Mouse (Mus musculus): ENCODE measurements at regions not wholly inside any gene's neighbourhood (a gene's known extent, or its start where the extent isn't known, plus 50 kb on each side); places are given as distances from the start of the nearest gene placed in this dataset.

DNA sequence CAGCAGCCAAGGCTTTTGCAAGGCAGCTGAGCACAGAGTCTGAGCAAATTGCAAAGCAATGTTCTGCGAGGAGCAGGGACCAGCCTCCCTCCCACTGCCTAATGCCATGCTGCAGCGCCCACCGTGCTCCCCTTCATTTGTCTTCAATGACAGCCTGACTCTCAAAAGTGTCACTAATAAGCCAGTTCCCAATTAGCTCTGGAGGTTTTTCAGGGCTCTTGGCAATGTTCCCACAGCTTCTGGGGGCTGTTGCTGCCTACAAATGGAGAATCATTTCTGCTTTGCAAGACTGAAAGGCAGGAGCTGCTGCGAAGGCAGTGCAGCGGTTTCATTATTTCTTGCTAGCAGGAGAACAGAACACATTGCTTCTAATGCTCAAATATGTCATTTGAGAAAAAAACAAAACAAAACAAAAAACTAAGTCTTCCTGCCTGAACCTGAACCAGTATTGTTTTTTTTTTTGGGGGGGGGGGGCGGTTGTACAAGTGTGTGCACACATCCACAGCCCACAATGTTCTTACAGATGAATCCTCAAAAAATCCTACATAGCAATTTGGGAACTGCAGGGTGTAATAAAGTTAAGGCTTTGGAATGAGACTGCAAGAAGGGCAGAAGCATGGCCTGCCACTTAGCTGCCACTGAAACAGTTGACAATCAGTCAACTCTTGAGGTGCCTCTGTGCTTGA, 283.5 kb upstream of the Emcn start:
- Histone ChIP-seq H3K27me3 (ENCODE audit: insufficient read depth, low read length) (peaks cover 3% of the 10 kb centered on the region; the same call in 1 of the 2 replicates), H3K9me3 (replicated peaks) (no peaks in the 10 kb centered on the region), H3K36me3 (replicated peaks) (no peaks in the 10 kb centered on the region), H3K4me1 (ENCODE audit: insufficient read depth, low read depth, low read length) (no peaks in the 10 kb centered on the region), H3K4me3 (ENCODE audit: low read depth, low read length) (no peak overlapping the region)
- ATAC-seq (ENCODE audit: extremely low read depth, insufficient number of reproducible peaks, low FRiP score, poor library complexity, severe bottlenecking) (no peak), DNase-seq (ENCODE audit: low spot score) (no peak)
- TF ChIP-seq TAL1 (conservative IDR thresholded peaks at IDR 0.05; ENCODE audit: low read depth, low read length) (no peak), CTCF (IDR thresholded peaks at IDR 0.05; ENCODE audit: low read depth, low read length) (no peak), GATA1 (IDR thresholded peaks at IDR 0.05; ENCODE audit: borderline replicate concordance, low read length) (no peak), GATA2 (IDR thresholded peaks at IDR 0.05; ENCODE audit: borderline replicate concordance, low read depth, low read length) (no peak), POLR2AphosphoS5 (IDR thresholded peaks at IDR 0.05; ENCODE audit: insufficient replicate concordance, low read depth, low read length) (no peak)

DNA sequence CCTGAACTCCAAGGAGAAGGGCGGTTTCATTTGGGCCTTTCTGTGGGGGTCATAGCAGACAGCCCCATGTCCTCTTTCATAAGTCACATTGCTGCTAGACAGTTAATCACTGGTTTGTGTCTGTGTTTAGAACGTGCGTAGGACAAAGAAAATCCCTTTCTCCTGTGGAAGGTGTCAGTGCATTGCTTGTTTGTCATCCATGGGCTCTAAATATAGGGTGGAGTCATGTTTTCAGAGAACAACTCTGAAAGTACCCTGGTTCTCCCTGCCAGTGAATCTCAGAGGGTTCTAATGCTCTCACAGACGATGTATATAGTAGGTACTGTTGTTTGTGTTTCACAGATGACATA, 283.0 kb upstream of the Emcn start:
- DNase-seq (ENCODE audit: low spot score) = no peak

DNA sequence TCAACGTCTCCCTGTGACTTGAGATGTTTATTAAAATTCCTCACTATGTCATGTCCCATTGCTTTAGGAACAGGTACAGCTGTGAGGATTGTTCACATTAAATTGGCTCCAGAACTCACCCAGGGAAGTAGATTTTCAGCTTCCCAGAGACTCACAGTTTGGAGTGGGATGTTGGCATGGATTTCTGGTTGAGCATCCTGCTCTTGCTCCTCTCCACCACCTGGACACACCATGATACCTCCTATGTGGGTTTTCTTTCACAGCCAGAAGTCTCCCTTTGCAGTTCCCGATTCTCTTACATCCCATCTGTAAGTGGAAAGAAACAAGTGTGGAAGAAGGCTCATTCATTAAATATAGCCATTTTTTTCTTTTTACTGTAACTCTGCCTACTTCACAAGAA, 278.8 kb upstream of the Emcn start:
- no peaks in the 10 kb centered on the region for H3K9me3 ChIP-seq (replicated peaks)
- no peaks in the 10 kb centered on the region for H3K4me1 ChIP-seq (ENCODE audit: insufficient read depth, low read depth, low read length)
- H3K4me3 ChIP-seq (ENCODE audit: low read depth, low read length) = no peak overlapping the region
- DNase-seq (ENCODE audit: low spot score) (no peak), ATAC-seq (ENCODE audit: extremely low read depth, insufficient number of reproducible peaks, low FRiP score, poor library complexity, severe bottlenecking) (no peak)
- peaks cover 2% of the 10 kb centered on the region; the same call in 1 of the 2 replicates for H3K27me3 ChIP-seq (ENCODE audit: insufficient read depth, low read length)
- no peak for TF ChIP-seq CTCF (IDR thresholded peaks at IDR 0.05; ENCODE audit: low read depth, low read length)
- no peak for TF ChIP-seq POLR2AphosphoS5 (IDR thresholded peaks at IDR 0.05; ENCODE audit: insufficient replicate concordance, low read depth, low read length)
- no peak for TF ChIP-seq GATA2 (IDR thresholded peaks at IDR 0.05; ENCODE audit: borderline replicate concordance, low read depth, low read length)
- no peak for TF ChIP-seq GATA1 (IDR thresholded peaks at IDR 0.05; ENCODE audit: borderline replicate concordance, low read length)
- TF ChIP-seq TAL1 (conservative IDR thresholded peaks at IDR 0.05; ENCODE audit: low read depth, low read length) = no peak
- no peaks in the 10 kb centered on the region for H3K36me3 ChIP-seq (replicated peaks)

More for the DNA sequence above, 283.0 kb upstream of the Emcn start:
- no peaks in the 10 kb centered on the region for H3K9me3 ChIP-seq (replicated peaks)
- H3K4me1 ChIP-seq (ENCODE audit: insufficient read depth, low read depth, low read length) = no peaks in the 10 kb centered on the region
- no peak for ATAC-seq (ENCODE audit: extremely low read depth, insufficient number of reproducible peaks, low FRiP score, poor library complexity, severe bottlenecking)
- peaks cover 3% of the 10 kb centered on the region; the same call in 1 of the 2 replicates for H3K27me3 ChIP-seq (ENCODE audit: insufficient read depth, low read length)
- no peaks in the 10 kb centered on the region for H3K36me3 ChIP-seq (replicated peaks)
- H3K4me3 ChIP-seq (ENCODE audit: low read depth, low read length) = no peak overlapping the region
- TF ChIP-seq POLR2AphosphoS5 (IDR thresholded peaks at IDR 0.05; ENCODE audit: insufficient replicate concordance, low read depth, low read length) = no peak
- no peak for TF ChIP-seq CTCF (IDR thresholded peaks at IDR 0.05; ENCODE audit: low read depth, low read length)
- no peak for TF ChIP-seq GATA1 (IDR thresholded peaks at IDR 0.05; ENCODE audit: borderline replicate concordance, low read length)
- TF ChIP-seq TAL1 (conservative IDR thresholded peaks at IDR 0.05; ENCODE audit: low read depth, low read length) = no peak
- no peak for TF ChIP-seq GATA2 (IDR thresholded peaks at IDR 0.05; ENCODE audit: borderline replicate concordance, low read depth, low read length)

- no peak overlapping the region for H3K4me3 ChIP-seq (ENCODE audit: low read depth, low read length)
- ATAC-seq (ENCODE audit: extremely low read depth, insufficient number of reproducible peaks, low FRiP score, poor library complexity, severe bottlenecking) = no peak
Observed at GRCm38 (mm10) chr3:137067336-137067735, 273.5 kb upstream of the Emcn start.

GRCm38 (mm10) chr3:137069334-137069733, 271.5 kb upstream of the Emcn start:
- DNase-seq (ENCODE audit: low spot score) (no peak), ATAC-seq (ENCODE audit: extremely low read depth, insufficient number of reproducible peaks, low FRiP score, poor library complexity, severe bottlenecking) (no peak)
- H3K27me3 ChIP-seq (ENCODE audit: insufficient read depth, low read length) = no peaks in the 10 kb centered on the region
- no peak overlapping the region for H3K4me3 ChIP-seq (ENCODE audit: low read depth, low read length)
- H3K9me3 ChIP-seq (replicated peaks) = no peaks in the 10 kb centered on the region
- no peaks in the 10 kb centered on the region for H3K4me1 ChIP-seq (ENCODE audit: insufficient read depth, low read depth, low read length)
- H3K36me3 ChIP-seq (replicated peaks) = no peaks in the 10 kb centered on the region
- TF ChIP-seq GATA1 (IDR thresholded peaks at IDR 0.05; ENCODE audit: borderline replicate concordance, low read length) (no peak), GATA2 (IDR thresholded peaks at IDR 0.05; ENCODE audit: borderline replicate concordance, low read depth, low read length) (no peak), CTCF (IDR thresholded peaks at IDR 0.05; ENCODE audit: low read depth, low read length) (no peak), TAL1 (conservative IDR thresholded peaks at IDR 0.05; ENCODE audit: low read depth, low read length) (no peak), POLR2AphosphoS5 (IDR thresholded peaks at IDR 0.05; ENCODE audit: insufficient replicate concordance, low read depth, low read length) (no peak)

More at GRCm38 (mm10) chr3:137067336-137067735, 273.5 kb upstream of the Emcn start:
- Histone ChIP-seq H3K9me3 (replicated peaks) (no peaks in the 10 kb centered on the region), H3K36me3 (replicated peaks) (no peaks in the 10 kb centered on the region), H3K4me1 (ENCODE audit: insufficient read depth, low read depth, low read length) (no peaks in the 10 kb centered on the region), H3K27me3 (ENCODE audit: insufficient read depth, low read length) (no peaks in the 10 kb centered on the region)
- DNase-seq (ENCODE audit: low spot score) = no peak
- TF ChIP-seq POLR2AphosphoS5 (IDR thresholded peaks at IDR 0.05; ENCODE audit: insufficient replicate concordance, low read depth, low read length) = no peak
- no peak for TF ChIP-seq GATA1 (IDR thresholded peaks at IDR 0.05; ENCODE audit: borderline replicate concordance, low read length)
- no peak for TF ChIP-seq GATA2 (IDR thresholded peaks at IDR 0.05; ENCODE audit: borderline replicate concordance, low read depth, low read length)
- TF ChIP-seq TAL1 (conservative IDR thresholded peaks at IDR 0.05; ENCODE audit: low read depth, low read length) = no peak
- TF ChIP-seq CTCF (IDR thresholded peaks at IDR 0.05; ENCODE audit: low read depth, low read length) = no peak

DNA sequence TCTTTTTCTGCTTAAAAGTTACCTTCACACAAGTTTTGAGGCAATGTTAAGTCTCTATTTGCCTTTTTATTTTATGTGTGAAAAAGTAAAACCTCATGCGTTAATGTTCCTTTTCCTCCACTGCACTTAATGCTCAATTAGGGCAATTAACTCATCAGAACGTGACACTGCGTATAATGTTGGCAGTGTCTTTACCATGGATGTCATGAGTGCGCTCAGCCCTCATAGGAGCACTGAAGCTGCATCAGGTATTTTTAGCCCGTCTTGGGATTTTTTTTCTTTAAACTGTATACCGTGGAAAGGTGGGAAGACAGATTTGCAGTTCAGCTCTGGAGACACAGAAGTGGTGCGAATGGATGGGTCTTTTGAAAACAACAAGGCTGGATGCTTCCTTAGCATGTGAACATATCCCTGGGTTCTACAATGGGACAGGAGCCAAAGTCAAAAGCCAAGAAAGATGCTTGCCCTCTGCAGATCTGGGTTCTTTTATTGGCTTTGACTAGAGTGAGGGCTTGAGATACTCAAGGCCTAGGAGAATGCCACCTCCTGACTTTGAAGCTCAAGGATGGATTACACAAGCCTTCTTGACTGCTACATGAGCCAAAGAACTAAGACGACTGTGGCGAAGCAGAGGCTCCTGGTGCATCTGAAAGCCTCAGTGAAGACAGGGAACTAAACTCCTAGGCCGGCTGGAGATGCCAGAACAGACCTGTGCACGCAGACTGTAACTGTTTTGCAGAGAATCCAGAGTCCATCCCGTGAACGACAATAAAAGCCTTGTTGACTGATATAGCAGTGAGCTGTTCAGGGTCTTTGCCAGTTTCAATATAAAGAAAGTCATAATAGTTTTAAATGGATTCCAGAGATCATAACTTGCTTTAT, 262.9 kb upstream of the Emcn start:
- Histone ChIP-seq H3K4me1 (ENCODE audit: insufficient read depth, low read depth, low read length) (no peaks in the 10 kb centered on the region), H3K27me3 (ENCODE audit: insufficient read depth, low read length) (no peaks in the 10 kb centered on the region), H3K4me3 (ENCODE audit: low read depth, low read length) (no peak overlapping the region), H3K36me3 (replicated peaks) (no peaks in the 10 kb centered on the region), H3K9me3 (replicated peaks) (no peaks in the 10 kb centered on the region)
- ATAC-seq (ENCODE audit: extremely low read depth, insufficient number of reproducible peaks, low FRiP score, poor library complexity, severe bottlenecking) (no peak), DNase-seq (ENCODE audit: low spot score) (no peak)
- TF ChIP-seq GATA2 (IDR thresholded peaks at IDR 0.05; ENCODE audit: borderline replicate concordance, low read depth, low read length) = no peak
- TF ChIP-seq GATA1 (IDR thresholded peaks at IDR 0.05; ENCODE audit: borderline replicate concordance, low read length) = no peak
- no peak for TF ChIP-seq CTCF (IDR thresholded peaks at IDR 0.05; ENCODE audit: low read depth, low read length)
- no peak for TF ChIP-seq TAL1 (conservative IDR thresholded peaks at IDR 0.05; ENCODE audit: low read depth, low read length)

All from G1E (cell line).